Mouse (Mus musculus): ENCODE measurements at regions not wholly inside any gene's neighbourhood (a gene's known extent, or its start where the extent isn't known, plus 50 kb on each side); places are given as distances from the start of the nearest gene placed in this dataset.
"Not testable (repeated sequence)": the region's sequence is repeated elsewhere in the genome, so short reads cannot be mapped to it uniquely, and the experiment has no call there.

GRCm38 (mm10) chr10:22556401-22556800 lies 88.4 kb upstream of the Slc2a12 start:
- not testable (repeated sequence) for DNase-seq (ENCODE audit: low read depth, low spot score)

- DNase-seq (ENCODE audit: low read depth, low spot score) = not testable (repeated sequence)
Observed at GRCm38 (mm10) chr10:22569250-22570010, 75.4 kb upstream of the Slc2a12 start.

- DNase-seq (ENCODE audit: low read depth, low spot score) = not testable (repeated sequence)
Observed at GRCm38 (mm10) chr10:22574048-22574447, 70.8 kb upstream of the Slc2a12 start.

- DNase-seq (ENCODE audit: low read depth, low spot score) = peak; percentile 54
Observed at GRCm38 (mm10) chr10:22579426-22579825, 65.4 kb upstream of the Slc2a12 start.

- DNase-seq (ENCODE audit: low read depth, low spot score) = not testable (repeated sequence)
Observed at GRCm38 (mm10) chr10:22581300-22581699, 63.5 kb upstream of the Slc2a12 start.

GRCm38 (mm10) chr10:22583306-22583705 lies 61.5 kb upstream of the Slc2a12 start:
- not testable (repeated sequence) for DNase-seq (ENCODE audit: low read depth, low spot score)

GRCm38 (mm10) chr10:22588587-22588986 lies 56.2 kb upstream of the Slc2a12 start:
- not testable (repeated sequence) for DNase-seq (ENCODE audit: low read depth, low spot score)

GRCm38 (mm10) chr10:22591664-22592063 lies 53.1 kb upstream of the Slc2a12 start:
- DNase-seq (ENCODE audit: low read depth, low spot score) = not testable (repeated sequence)

GRCm38 (mm10) chr10:22592189-22592603 lies 52.6 kb upstream of the Slc2a12 start:
- DNase-seq (ENCODE audit: low read depth, low spot score) = not testable (repeated sequence)

GRCm38 (mm10) chr10:22592752-22593151 lies 52.1 kb upstream of the Slc2a12 start:
- not testable (repeated sequence) for DNase-seq (ENCODE audit: low read depth, low spot score)
